Mouse (Mus musculus): ENCODE data around the gene Rnase4. TPM values are rescaled to one million over a fixed set of nuclear protein-coding genes. Genes with fewer than 3 reads are reported as not detected.
A peak's percentile ranks its signal among the peaks of the same experiment; 100 is the strongest.

Rnase4 gene
- polyA plus RNA-seq (2015; fragmentation: Nextera tagmentation; extraction: Ambion mirVana) = 41.4 and 48.2 TPM in 2 replicates

DNA sequence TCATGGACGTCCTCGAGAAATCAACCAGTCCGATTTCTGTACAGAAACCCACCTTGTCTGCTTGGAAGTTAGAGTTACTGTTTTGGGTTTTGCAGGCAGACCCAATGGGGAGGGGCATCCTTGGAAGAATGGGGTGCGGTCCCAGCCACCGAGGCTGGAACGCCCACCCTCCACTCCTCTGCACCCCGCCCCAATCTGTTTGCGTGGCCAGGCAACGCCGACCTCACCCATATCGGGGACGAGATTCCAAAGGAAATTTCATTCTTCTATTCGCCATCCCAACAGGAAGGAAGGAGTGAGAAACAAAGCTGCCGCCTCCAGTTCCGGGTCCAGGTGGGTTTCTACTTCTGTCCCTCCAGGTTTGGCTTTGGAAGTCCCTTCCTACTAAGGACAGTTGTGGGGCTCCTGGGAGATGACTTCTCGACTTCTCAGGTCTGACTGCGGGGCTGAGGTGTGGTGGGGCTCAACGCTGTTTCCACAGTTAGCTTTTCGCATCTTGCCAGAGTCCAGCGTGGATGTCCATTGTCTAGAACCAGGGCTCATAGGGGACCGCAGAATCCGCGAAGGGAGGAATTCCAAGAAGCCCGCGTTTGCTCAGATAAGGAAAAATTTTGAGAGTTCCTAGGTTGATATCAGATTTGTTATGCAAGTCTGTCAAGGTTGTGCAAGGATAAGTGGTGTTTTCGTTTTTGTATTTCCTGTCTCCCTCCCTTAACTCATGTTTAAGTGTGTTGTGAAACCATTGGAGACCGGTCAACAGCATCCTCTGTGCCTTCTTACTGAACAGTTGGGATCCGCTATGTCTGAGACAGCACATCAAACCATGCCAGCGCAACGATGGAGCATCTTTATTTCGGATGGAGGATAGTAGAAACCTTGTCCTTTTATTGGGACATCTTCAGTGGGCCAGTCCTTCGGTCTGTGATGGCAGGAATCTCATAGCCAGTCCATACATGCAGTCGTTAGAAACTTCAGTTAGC, at the start of gene Rnase4, which contains the start of gene Ang:
Rnase4 (plus strand) TSS at position 157 of the 980 bp plus-strand sequence.
Ang (plus strand) TSS at position 230 of the 980 bp plus-strand sequence.
- Histone ChIP-seq H3K9ac (ENCODE audit: low read depth, low read length) (peak within 1 kb of the TSS; percentile 65), H3K4me1 (replicated peaks; ENCODE audit: insufficient read depth, low read length) (no peaks in the 10 kb centered on the region), H3K36me3 (ENCODE audit: insufficient read depth, low read length) (no peaks in the 10 kb centered on the region), H3K27ac (peak within 1 kb of the TSS; percentile 83), H3K27me3 (ENCODE audit: insufficient read depth, low read length) (no peaks in the 10 kb centered on the region), H3K9me3 (replicated peaks; ENCODE audit: low read length) (no peaks in the 10 kb centered on the region), H3K4me3 (replicated peaks; ENCODE audit: low read depth, low read length) (peak within 1 kb of the TSS; percentile 75), H3K4me2 (ENCODE audit: low read length) (peak within 1 kb of the TSS; percentile 83)
- ATAC-seq (replicated peaks; ENCODE audit: low FRiP score, low read depth) = peak; percentile 37; the same call in 1 of the 2 replicates
- WGBS = 5% methylated on average over 33 of the region's 33 CpGs
- DNase-seq (ENCODE audit: low spot score) = peak; percentile 82
- TF ChIP-seq CTCF (IDR thresholded peaks at IDR 0.05; ENCODE audit: low read depth) = no peak

DNA sequence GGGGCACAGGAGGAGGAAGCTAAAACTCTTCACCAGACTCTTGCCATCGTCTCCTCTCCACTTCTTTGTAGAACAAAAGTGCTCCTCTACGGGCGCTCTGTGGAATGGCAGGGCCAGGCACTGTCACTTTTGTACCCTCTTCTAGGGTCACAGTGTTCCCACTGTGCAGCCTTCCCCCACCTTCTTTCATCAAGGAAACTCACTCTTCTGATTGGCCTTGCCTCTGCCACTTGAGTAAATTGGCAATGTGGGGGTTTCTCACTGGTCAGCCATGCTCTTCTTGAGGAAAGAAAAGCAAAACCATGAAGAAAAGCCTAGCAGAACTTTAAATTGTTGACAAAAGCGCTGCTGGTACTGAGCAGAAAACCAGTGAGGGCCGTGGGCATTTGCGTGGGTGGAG, 49.1 kb upstream of the Rnase4 start, which contains the start of gene Rnase9:
Rnase9 (minus strand) TSS at position 101 of the 400 bp plus-strand sequence.
- 65% methylated on average over 6 of the region's 6 CpGs for WGBS

GRCm38 (mm10) chr14:51047846-51048245, 43.0 kb upstream of the Rnase4 start:
- no peak overlapping the region for H3K27ac ChIP-seq
- H3K36me3 ChIP-seq (ENCODE audit: insufficient read depth, low read length) = no peaks in the 10 kb centered on the region
- H3K27me3 ChIP-seq (ENCODE audit: insufficient read depth, low read length) = no peaks in the 10 kb centered on the region
- H3K9me3 ChIP-seq (replicated peaks; ENCODE audit: low read length) = no peaks in the 10 kb centered on the region
- WGBS = 18% methylated on average over 5 of the region's 5 CpGs
- no peak for TF ChIP-seq CTCF (IDR thresholded peaks at IDR 0.05; ENCODE audit: low read depth)
- DNase-seq (ENCODE audit: low spot score) (no peak), ATAC-seq (replicated peaks; ENCODE audit: low FRiP score, low read depth) (no peak)
- H3K4me2 ChIP-seq (ENCODE audit: low read length) = no peak overlapping the region
- H3K4me1 ChIP-seq (replicated peaks; ENCODE audit: insufficient read depth, low read length) = no peaks in the 10 kb centered on the region
- no peak overlapping the region for H3K9ac ChIP-seq (ENCODE audit: low read depth, low read length)
- H3K4me3 ChIP-seq (replicated peaks; ENCODE audit: low read depth, low read length) = no peak overlapping the region

More for the DNA sequence above, 49.1 kb upstream of the Rnase4 start, which contains the start of gene Rnase9:
- no peak within 1 kb of the TSS for H3K27ac ChIP-seq
- no peak within 1 kb of the TSS for H3K9ac ChIP-seq (ENCODE audit: low read depth, low read length)
- no peak for TF ChIP-seq CTCF (IDR thresholded peaks at IDR 0.05; ENCODE audit: low read depth)
- H3K27me3 ChIP-seq (ENCODE audit: insufficient read depth, low read length) = no peaks in the 10 kb centered on the region
- H3K4me2 ChIP-seq (ENCODE audit: low read length) = no peak within 1 kb of the TSS
- no peak within 1 kb of the TSS for H3K4me3 ChIP-seq (replicated peaks; ENCODE audit: low read depth, low read length)
- no peaks in the 10 kb centered on the region for H3K4me1 ChIP-seq (replicated peaks; ENCODE audit: insufficient read depth, low read length)
- no peak for DNase-seq (ENCODE audit: low spot score)
- H3K36me3 ChIP-seq (ENCODE audit: insufficient read depth, low read length) = no peaks in the 10 kb centered on the region
- ATAC-seq (replicated peaks; ENCODE audit: low FRiP score, low read depth) = no peak
- no peaks in the 10 kb centered on the region for H3K9me3 ChIP-seq (replicated peaks; ENCODE audit: low read length)

DNA sequence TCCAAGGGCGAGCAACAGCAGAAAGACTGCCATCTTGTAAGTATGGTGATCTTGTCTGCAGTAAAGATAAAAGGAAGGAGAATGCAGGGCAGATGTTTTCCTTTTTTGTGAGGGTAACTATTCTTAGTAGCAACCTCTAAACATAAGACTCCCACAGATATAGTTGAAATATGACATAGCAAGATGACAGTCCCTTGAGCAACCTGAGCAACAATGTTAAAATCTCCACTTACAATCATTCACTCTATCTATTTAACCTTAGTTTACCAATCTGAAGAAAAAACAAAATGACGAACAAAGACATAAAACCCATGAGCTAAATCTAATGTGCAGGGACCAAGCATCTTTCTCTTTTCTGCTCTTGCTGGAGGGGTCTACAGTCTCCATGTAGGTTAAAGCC, 40.8 kb upstream of the Rnase4 start, which contains the start of gene Rnase11:
Rnase11 (minus strand) TSS at position 101 of the 400 bp plus-strand sequence.
- ATAC-seq (replicated peaks; ENCODE audit: low FRiP score, low read depth) (no peak), DNase-seq (ENCODE audit: low spot score) (no peak)
- Histone ChIP-seq H3K4me3 (replicated peaks; ENCODE audit: low read depth, low read length) (no peak within 1 kb of the TSS), H3K27ac (no peak within 1 kb of the TSS), H3K9me3 (replicated peaks; ENCODE audit: low read length) (no peaks in the 10 kb centered on the region), H3K9ac (ENCODE audit: low read depth, low read length) (no peak within 1 kb of the TSS), H3K36me3 (ENCODE audit: insufficient read depth, low read length) (no peaks in the 10 kb centered on the region), H3K4me2 (ENCODE audit: low read length) (no peak within 1 kb of the TSS), H3K27me3 (ENCODE audit: insufficient read depth, low read length) (no peaks in the 10 kb centered on the region), H3K4me1 (replicated peaks; ENCODE audit: insufficient read depth, low read length) (0 out of 2 replicates have a peak, but pooled peaks cover 7% of the 10 kb centered on the region)
- TF ChIP-seq CTCF (IDR thresholded peaks at IDR 0.05; ENCODE audit: low read depth) = no peak
- WGBS = 87% methylated on average over 2 of the region's 2 CpGs

GRCm38 (mm10) chr14:51051941-51052340, 38.9 kb upstream of the Rnase4 start:
- Histone ChIP-seq H3K4me1 (replicated peaks; ENCODE audit: insufficient read depth, low read length) (peaks cover 7% of the 10 kb centered on the region; the same call in 1 of the 2 replicates), H3K9me3 (replicated peaks; ENCODE audit: low read length) (no peaks in the 10 kb centered on the region), H3K27ac (no peak overlapping the region; the same call in 1 of the 2 replicates), H3K4me2 (ENCODE audit: low read length) (no peak overlapping the region), H3K4me3 (replicated peaks; ENCODE audit: low read depth, low read length) (no peak overlapping the region), H3K27me3 (ENCODE audit: insufficient read depth, low read length) (no peaks in the 10 kb centered on the region), H3K9ac (ENCODE audit: low read depth, low read length) (no peak overlapping the region), H3K36me3 (ENCODE audit: insufficient read depth, low read length) (no peaks in the 10 kb centered on the region)
- ATAC-seq (replicated peaks; ENCODE audit: low FRiP score, low read depth) = no peak
- WGBS = 40% methylated on average over 5 of the region's 5 CpGs
- DNase-seq (ENCODE audit: low spot score) = peak; percentile 57
- TF ChIP-seq CTCF (IDR thresholded peaks at IDR 0.05; ENCODE audit: low read depth) = no peak

DNA sequence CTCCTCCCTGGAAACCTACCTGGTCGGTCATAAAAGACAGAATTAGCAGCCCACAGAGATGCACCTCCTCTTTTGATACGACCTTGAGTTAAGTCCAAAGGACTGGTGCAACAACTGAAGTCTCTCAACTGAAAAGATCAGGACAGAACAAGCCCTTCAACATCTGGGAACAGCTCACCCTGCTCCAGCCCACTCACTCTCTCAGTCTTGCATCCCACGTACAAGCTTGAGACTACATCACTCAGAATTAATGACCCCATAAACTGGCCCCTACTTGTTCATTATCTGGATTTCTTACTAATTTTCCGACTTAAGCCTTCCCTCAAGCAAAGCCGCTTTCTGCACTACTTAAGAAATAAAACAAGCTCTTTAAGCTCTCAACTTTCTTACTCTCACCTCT, 37.7 kb upstream of the Rnase4 start:
- Histone ChIP-seq H3K9me3 (replicated peaks; ENCODE audit: low read length) (no peaks in the 10 kb centered on the region), H3K4me3 (replicated peaks; ENCODE audit: low read depth, low read length) (no peak overlapping the region), H3K4me2 (ENCODE audit: low read length) (no peak overlapping the region), H3K27ac (0 out of 2 replicates have a peak overlapping the region, but pooled peaks have one; percentile 28), H3K36me3 (ENCODE audit: insufficient read depth, low read length) (no peaks in the 10 kb centered on the region), H3K9ac (ENCODE audit: low read depth, low read length) (no peak overlapping the region), H3K4me1 (replicated peaks; ENCODE audit: insufficient read depth, low read length) (peaks cover 12% of the 10 kb centered on the region; the same call in 1 of the 2 replicates), H3K27me3 (ENCODE audit: insufficient read depth, low read length) (no peaks in the 10 kb centered on the region)
- peak; percentile 65 for ATAC-seq (replicated peaks; ENCODE audit: low FRiP score, low read depth)
- no peak for TF ChIP-seq CTCF (IDR thresholded peaks at IDR 0.05; ENCODE audit: low read depth)
- peak; percentile 75 for DNase-seq (ENCODE audit: low spot score)
- 17% methylated on average over 5 of the region's 5 CpGs for WGBS

Data from kidney, postnatal 0 days (tissue).